Mouse (Mus musculus): ENCODE data around the gene Uqcr11. TPM values are rescaled to one million over a fixed set of nuclear protein-coding genes. Genes with fewer than 3 reads are reported as not detected.

Gene Uqcr11
- total RNA-seq, 1 experiment from 2014 or later: 35.4 TPM

DNA sequence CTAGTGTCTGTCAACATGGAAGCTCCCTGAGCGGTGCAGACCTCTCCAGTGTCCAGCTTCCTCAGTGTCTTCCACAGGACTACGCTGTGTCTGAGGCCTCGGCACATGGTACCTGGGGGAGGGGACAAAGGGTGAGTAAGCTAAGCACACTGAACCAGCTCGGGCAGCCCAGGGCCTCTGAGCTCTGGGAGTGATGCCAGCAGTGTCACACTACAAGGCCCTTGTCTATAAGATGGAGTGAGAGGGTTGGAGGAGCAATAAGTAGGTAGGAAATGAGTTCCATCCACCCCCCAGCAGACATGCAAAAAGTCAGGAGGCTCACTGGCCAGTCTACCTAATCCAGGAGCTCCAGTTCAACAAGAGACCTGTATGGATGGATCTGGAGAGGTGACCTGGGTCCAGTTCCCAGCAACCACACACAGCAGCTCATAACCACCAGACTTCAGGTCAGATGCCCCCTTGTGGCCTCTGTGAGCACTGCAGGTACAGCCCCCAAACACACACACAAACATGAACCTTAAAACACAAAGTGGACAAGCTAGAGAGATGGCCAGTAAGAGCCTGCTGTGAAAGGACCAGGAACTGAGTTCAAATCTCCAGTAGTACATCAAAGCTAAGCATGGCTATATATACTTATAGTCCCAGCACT lies 3.5 kb downstream of the Uqcr11 start:
- ATAC-seq (ENCODE audit: extremely low read depth, insufficient number of reproducible peaks, low FRiP score, poor library complexity, severe bottlenecking): no peak

DNA sequence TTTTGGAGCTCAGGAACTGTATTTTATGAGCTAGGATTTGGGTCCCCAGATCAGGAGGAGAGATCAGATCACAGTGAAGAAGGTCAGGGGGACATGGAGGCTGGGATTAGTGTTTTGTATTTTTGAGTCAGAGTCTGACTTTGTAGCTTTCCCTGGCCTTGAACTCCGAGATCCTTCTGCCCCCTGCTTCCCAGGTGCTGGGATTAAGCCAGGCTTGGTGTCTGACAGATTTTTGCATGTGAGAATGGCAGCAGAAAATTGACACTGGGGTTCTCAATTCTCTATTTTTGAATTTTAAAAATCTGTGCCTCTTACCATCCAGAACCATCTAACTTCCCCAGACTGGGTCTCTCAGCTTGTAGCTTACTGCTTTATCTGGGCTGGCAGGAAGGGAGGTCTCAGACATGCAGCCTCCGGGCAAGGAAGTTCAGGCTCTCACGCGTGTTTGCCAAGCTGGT lies 5.9 kb downstream of the Uqcr11 start:
- ATAC-seq (ENCODE audit: extremely low read depth, insufficient number of reproducible peaks, low FRiP score, poor library complexity, severe bottlenecking): no peak

DNA sequence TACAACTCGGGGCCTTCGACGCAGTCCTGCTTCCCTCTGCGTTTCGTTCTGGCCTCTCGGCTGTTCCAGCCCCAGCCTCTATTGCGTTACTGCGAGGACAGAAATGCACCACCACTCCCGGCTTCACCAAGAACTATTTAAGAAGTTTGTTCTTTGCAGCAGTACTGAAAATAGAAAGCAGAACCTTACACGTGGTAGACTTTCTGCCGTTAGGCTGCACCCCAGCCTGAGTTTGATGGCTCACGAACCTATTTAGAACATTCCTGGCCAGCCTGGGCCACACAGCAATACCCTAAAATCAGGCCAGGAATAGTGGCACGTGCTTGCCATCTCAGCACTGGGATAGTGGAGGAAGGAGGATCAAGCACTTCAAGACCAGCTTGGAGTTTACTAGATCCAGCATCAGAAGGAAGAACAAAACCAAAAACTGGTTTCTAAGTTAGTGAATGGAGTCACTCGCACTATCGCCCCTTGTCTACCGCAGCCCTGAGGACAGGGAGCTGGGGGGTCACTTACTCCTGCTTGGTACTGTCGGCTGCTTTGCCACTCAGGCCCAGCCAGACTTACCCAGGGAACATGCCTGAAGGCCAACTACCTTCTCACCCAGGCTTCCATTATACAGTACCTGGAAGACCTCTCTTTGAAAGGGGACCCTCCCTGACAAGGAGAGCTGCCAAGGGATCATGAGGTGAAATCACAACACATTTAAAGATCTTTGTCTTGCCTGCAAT lies 6.5 kb downstream of the Uqcr11 start:
- no peak for ATAC-seq (ENCODE audit: extremely low read depth, insufficient number of reproducible peaks, low FRiP score, poor library complexity, severe bottlenecking)

DNA sequence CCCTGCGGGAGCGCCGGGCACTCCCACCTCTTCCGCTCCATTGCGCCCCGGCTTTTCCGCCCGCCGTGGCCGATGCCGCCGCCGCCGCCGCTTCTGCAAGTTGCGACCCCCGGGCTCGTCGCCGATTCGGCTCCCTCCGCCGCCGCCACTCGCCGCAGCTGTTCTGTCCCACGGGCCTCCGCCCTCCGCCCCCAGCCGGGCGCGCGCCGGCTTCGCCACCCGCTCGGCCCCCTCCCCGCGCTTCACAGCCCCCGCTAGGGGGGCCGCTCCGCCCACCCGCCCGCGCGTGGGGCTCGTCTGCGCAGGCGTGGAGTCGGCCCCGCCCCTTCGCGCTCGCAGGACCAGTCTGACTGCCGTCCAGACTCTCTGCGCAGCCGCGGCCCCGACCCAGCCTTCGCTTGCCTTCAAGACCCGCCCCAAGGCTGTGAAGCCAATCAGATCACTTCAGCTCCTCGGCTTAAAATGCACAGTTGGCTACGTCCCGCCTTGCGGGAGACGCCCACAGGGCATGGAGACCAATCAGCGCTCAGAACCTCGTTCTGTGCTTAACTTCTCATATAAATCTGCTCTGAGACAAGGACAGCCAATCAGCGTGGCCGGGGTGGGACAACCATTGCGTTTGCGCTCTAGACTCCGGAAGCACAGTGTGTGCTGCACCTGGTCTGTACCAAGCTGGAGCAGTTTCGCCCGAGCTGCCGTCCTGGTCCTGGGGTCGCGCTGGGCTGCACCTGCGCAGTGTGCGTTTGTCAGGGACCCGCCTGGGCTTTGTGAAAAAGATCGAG lies 7.2 kb downstream of the Uqcr11 start, which contains the start of gene Mbd3:
Gene Mbd3, minus strand, starts transcription at position 360 of the 782 bp plus-strand sequence.
- peak; percentile 92 for ATAC-seq (ENCODE audit: extremely low read depth, insufficient number of reproducible peaks, low FRiP score, poor library complexity, severe bottlenecking)

DNA sequence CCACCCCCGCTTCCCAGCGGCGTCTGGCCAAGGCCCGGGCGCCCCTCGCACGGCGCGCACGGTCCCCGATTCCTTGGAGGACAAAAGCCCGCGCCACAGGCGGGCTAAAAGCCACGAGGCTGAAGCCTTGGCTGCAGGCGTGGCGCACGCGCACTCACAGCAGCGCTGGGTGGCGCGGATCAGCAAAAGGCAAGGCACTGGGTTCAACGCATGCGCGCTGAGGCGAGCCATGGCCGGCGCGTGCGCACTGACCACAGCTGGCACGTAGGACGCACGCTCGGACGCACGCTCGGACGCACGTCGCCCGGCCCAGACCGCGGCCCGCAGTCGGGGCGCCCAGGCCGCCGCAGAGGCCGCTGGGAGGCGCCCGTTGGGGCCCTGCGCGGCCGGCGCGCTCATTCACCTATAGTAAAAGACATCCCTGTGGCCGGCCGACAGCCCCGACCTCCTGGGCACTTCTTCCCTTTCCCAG lies 7.9 kb downstream of the Uqcr11 start:
- ATAC-seq (ENCODE audit: extremely low read depth, insufficient number of reproducible peaks, low FRiP score, poor library complexity, severe bottlenecking): peak; percentile 40

DNA sequence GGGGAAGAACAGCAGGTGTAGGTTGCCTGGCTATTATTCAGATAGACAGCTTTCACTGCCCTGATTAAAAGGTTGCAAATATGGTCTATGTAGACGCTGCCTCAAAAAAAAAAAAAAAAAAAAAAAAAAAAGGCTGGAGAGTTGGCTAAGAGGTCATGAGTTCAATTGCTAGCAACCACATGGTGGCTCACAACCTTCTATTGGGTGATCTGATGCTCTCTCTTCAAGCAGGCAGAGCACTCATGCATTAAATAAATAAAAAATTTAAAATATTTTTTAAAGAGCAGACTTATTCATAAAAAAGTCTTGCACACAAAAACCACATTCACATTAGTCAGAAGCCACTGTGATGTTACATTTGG lies 8.5 kb downstream of the Uqcr11 start:
- ATAC-seq (ENCODE audit: extremely low read depth, insufficient number of reproducible peaks, low FRiP score, poor library complexity, severe bottlenecking): no peak

DNA sequence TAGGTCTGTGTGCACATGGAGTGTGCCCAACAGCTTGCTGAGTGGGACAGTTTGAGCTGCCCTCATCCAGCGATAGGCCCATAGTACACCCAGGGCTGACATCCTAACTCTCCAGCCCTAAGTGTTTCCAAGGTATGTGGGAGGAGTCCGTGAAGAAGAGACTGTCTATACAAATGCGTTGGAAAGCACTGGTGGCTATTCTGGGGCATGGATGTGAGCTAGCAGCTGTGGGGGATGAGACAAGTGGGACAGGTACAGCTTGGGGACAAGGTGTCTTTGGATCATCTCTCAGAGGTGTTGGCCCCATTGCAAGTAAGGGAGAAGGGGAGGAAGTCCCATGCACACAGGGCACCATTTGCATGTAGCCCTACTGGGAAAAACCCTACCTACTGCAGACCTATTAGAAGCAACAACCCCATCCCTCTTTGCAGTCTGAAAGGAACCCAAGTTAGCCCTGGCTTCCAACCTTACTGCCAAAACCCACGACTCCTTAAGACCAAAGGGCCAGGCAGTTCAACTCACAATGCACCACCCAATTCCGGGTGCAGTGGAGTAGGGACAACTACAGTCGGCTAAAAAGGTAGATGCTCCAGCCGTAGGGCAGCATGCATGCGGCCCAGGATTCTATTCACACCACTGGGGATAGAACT lies 9.0 kb downstream of the Uqcr11 start:
- ATAC-seq (ENCODE audit: extremely low read depth, insufficient number of reproducible peaks, low FRiP score, poor library complexity, severe bottlenecking): no peak

DNA sequence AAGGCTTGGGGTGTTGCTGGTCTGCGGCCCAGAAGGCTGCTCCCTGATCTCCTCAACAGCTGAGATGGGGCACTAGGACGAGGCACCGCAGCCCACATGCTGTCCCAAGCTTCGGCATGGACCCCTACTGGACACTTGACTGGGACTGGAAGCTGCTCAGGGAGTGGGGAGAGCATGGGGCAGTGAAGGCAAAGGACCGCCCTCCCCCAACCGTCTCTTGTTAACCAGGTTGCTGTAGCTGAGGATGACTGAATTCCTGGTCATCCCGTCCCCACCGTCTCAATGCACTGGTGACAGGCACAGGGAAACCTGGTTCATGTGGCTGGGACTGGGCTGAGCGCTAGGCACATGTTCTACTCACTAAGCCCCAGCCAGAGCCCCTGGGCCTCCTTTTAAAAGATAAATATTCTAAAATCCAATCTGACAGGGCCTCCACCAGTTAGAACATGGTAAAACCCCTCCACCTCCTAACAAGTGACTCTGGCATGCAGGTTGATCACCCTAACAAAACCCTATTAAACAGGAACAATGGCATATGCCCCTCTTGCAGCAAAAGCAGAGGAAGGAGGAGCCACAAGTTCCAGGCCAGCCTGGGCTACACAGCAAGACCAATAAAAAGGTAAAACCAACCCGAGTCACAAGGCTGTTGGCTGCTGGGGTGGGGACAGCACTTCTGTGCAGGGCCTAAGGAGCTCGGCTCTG lies 9.7 kb downstream of the Uqcr11 start:
- no peak for ATAC-seq (ENCODE audit: extremely low read depth, insufficient number of reproducible peaks, low FRiP score, poor library complexity, severe bottlenecking)

DNA sequence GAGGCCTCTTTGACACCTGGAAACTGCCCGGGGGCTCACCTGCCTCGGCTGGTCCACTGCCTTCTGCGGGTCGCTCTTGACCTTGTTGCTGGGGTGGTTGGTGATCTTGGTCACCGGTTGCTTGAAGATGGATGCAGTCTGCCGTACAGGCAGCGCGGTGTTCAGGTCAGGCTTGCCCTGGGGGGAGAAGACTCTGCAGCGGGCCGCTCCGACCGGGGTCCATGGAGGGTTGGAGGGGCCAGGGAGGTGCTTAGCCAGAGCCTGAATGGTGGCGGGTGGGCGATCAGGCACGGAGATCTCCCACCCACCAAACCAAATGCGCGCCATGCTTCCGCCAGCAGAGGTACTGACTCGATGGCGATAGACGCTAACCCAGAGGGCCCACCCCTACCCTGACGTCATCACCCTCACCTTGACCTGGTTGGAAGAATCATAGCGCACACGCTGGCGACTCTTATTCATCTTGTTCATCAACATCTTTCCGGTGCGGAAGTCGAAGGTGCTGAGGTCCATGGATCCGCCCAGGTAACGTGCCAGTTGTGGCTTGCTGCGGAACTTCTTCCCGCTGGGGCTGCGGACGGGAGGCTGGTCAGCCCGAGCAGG lies 11.5 kb downstream of the Uqcr11 start:
- no peak for ATAC-seq (ENCODE audit: extremely low read depth, insufficient number of reproducible peaks, low FRiP score, poor library complexity, severe bottlenecking)

DNA sequence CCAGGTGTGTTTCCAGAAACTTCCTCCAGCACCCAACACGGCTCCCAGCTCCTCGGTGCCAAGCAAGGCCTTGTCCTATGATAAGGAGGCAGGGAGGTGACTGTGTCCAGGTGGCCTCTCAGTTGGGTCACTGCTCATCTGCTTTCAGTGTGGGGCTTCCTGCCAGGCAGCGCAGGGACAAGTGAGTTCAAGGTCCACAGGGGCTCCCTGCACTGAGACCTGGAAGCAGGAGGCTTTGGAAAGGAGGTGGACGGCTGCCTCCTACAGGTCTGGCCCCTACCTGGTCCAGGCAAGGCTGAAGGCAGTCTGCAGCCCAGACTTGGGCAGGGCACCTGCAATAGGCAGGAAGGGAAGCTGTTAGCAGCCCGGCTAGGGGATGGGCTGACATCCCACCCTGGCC lies 13.9 kb downstream of the Uqcr11 start:
- ATAC-seq (ENCODE audit: extremely low read depth, insufficient number of reproducible peaks, low FRiP score, poor library complexity, severe bottlenecking): no peak

DNA sequence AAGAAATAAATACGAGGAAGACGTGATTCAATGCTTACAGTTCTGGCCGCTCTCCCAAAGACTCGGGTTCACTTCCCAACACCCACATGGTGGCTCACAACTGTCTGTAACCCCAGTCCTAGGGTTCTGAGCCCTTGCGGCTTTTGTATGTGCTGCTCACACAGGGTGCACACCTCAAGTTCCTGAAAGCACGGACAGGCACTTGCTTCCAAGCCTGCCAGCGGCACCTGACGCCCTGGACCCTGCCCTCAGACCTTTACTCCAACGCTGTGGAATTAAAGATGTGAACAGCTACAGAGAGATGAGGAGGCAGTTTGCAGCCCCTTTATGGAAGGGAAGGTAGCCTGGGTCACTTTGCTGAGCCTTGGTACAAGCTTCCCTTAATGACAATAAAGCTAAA lies 15.9 kb downstream of the Uqcr11 start:
- ATAC-seq (ENCODE audit: extremely low read depth, insufficient number of reproducible peaks, low FRiP score, poor library complexity, severe bottlenecking): no peak

DNA sequence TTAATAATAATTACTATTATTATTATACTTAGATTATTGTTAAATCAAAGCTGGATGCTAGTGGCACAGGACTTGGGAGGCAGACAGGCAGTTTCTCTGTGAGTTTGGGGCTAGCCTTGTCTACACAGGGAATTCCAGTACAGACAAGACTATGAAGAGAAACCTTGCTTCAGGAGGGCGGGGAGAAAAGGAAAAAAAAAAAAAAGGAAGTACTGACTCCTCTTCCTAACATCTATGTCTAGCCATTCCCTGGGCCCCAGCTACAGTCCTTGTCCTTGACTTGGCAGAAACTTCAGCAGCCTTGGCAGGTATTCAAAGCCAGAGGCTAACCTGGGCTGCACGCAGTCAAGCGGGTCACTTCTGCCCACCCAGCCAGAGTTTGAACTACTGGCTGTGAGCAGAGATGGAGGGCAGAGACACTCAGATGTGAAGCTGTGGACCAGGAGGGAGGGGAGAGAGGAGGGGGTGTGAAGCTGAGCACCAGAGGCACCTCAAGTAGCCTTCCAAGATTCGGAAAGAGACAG lies 17.4 kb downstream of the Uqcr11 start:
- ATAC-seq (ENCODE audit: extremely low read depth, insufficient number of reproducible peaks, low FRiP score, poor library complexity, severe bottlenecking): no peak

DNA sequence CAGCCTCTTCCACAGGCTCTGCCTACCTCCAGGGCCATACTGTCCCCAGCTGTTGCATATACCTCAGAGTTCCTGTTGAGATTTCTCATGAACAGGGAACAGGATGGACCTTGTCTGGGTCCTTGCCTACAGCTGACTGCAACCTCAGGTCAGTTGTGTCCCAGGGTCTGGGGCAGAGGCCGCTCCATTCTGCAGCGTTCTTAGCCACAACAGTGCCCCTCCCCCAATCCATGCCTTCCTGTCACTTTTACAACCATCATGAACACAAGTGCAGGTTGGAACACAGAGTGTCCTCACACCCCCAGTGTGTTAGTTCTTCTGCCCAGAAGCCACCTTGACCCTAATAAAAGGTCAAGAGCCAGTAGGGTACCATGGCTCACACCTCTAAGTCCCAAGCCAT lies 17.9 kb downstream of the Uqcr11 start:
- ATAC-seq (ENCODE audit: extremely low read depth, insufficient number of reproducible peaks, low FRiP score, poor library complexity, severe bottlenecking): no peak

DNA sequence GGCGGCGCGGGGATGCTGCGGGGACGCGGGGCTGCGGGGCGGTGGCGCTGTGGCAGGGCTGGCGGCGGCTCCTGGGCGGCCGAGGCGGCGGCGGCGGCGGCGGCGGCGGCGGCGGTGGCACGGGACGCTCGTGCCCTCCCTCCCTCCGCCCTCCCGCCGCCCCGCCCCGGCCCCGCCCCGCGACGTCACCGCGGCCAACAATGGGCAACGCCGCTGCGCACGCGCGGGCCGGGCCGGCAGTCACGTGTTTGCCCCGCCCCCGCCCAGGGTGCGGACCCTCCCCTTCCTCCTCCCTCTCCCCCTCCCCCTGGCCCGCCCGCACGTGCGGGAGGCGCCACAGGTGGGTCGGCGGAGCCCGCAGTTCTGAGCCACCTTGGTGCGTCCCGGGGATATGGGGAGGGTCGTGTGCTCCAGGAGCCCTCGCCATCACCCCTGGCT lies 19.1 kb downstream of the Uqcr11 start, which contains the start of gene Mex3d:
Gene Mex3d, minus strand, starts transcription at position 138 of the 438 bp plus-strand sequence.
- peak; percentile 27 for ATAC-seq (ENCODE audit: extremely low read depth, insufficient number of reproducible peaks, low FRiP score, poor library complexity, severe bottlenecking)

DNA sequence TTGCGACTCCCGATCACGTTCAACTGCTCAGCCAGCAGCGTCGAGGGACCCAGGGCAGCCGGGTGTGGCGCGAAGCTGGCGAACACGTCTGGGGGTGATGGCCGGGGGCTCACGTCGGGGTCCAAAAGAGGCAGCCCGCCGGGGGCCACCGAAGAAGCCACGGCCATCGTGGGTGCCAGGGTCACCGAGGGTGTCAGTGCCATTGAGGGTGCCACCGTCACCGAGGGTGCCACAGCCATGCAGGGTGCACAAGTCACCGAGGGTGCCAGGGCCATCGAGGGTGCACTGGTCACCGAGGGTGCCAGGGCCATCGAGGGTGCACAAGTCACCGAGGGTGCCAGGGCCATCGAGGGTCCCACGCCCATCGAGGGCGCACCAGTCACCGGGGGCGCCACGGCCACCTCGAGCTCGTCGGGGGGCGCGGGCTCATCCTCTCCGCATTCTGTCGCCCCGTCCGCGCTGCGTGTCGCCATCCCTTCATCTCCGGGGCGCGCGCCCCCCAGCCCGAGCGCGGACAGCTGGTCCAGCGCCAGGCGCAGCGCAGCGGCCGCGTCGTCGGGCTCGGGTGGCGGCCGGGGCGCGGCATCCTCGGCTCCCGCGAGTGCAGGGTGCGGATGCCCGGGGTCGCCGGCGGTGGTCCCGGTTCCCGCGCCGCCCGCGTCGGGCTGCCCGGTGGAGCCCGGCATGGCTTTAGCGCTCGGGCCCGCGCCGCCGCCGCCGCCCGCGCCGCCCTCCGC lies 19.7 kb downstream of the Uqcr11 start:
- no peak for ATAC-seq (ENCODE audit: extremely low read depth, insufficient number of reproducible peaks, low FRiP score, poor library complexity, severe bottlenecking)

DNA sequence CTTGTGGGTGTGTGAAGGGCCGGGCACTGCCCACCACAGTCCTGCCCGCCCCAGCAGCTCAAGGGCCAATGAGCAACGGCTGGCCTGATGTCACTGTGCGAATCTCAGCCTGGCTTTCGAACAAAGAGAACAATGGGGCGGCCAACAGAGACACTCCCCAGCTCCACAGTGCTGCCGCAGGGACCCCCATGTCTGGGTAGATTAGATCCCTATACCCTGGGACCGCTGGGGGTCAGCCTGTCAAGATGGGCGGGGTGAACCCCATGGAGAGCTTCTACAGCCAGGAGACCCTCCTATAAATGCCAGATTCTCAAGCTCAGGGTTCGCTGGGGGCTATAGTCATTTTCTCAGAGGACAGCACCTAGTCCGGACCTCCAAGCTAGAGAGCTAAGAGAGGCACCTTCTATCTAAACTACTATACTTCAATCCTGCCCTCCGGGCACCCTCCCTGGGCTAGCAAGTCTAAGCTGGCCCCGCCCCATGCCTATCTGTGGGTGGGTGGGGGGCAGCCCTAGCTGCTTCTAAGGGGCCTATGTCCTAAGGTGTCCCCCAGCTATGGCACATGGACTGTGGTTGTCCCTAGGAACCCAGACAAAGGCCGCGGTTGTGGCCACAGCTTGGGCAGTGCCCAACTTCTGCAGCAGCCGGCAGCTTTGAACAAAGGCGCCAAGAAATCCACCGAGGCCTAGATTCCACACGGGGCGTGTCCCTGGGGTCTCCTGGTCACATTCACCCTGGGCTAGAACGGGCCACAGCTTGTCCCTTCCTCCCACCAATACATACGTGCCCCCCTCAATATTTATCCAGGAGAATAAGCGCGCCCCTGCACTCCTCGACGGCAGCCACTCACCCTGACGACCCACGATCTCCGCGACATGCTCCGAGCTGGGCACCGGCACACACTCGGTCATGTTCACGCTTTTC lies 20.6 kb downstream of the Uqcr11 start:
- ATAC-seq (ENCODE audit: extremely low read depth, insufficient number of reproducible peaks, low FRiP score, poor library complexity, severe bottlenecking): no peak

Measured in neutrophil, adult 5-6 weeks (primary cell).